Mouse (Mus musculus): ENCODE data around the gene Hspa4l.
"Not testable (repeated sequence)": the region's sequence is repeated elsewhere in the genome, so short reads cannot be mapped to it uniquely, and the experiment has no call there.

Hspa4l gene

GRCm38 (mm10) chr3:40813275-40813674 is 69.0 kb downstream of the Hspa4l start:
- DNase-seq (ENCODE audit: low spot score in 2 of 2): no peak

- DNase-seq (ENCODE audit: low spot score in 2 of 2): not testable (repeated sequence)
Observed at GRCm38 (mm10) chr3:40845521-40845920, 101.2 kb downstream of the Hspa4l start.
